Mouse (Mus musculus) spleen, adult 2 months (tissue): ENCODE measurements around the gene Fam184a.

Experiments
- CTCF ChIP-seq: fragments of 200-500 bp; IDR thresholded peaks from 2 replicates; pipeline ENCODE4 v1.5.1; 2011; ENCODE audit warnings: mild to moderate bottlenecking, inconsistent platforms; ENCODE audit not compliant: insufficient read depth, insufficient read length, insufficient replicate concordance; ENCODE audit errors: extremely low read depth
- POLR2A ChIP-seq: fragments of 200-500 bp; IDR thresholded peaks from 2 replicates; pipeline ENCODE4 v1.6.1; 2011; ENCODE audit warnings: low read depth, low read length, inconsistent platforms

DNA sequence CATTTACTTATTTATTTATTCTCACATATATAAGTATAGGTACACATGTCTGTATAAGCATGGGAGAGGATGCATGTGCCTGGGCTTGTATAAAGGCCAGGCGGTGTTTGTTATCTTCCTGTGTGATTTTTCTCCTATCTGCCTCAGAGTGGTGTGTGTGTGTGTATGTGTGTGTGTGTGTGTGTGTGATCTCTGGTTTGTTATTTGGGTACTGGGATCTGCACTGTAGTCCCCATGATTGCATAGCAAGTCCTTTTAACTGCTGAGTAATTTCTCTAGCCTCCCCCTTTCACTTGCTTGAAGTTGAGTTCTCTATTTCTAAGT lies 45.3 kb upstream of the Fam184a start:
- TF ChIP-seq CTCF (no peak), POLR2A (no peak)
